18 mouse cellular contexts compared by ENCODE assay signal in genomic region chr13:40361288-40361687, GRCm38 (mm10). TPM values are rescaled to one million over a fixed set of nuclear protein-coding genes. Genes with fewer than 3 reads are reported as not detected.
DNase-seq lines count a peak whose midpoint lies in the region; ATAC-seq and TF ChIP-seq lines count a peak whose summit lies in the region.
"Had no signal": no experiment of that assay in that cellular context is flagged by ENCODE, and none has a peak within 500 bp of the region (broad histone marks: within the 10 kb centered on the region; RNA-seq: fewer than 3 reads in every experiment).

Gene Ofcc1 (minus strand): TSS chr13:40361450.

- no peak within 1 kb of the TSS for H3K27ac ChIP-seq in heart, adult 2 months
- H3K27ac ChIP-seq in lung, postnatal 0 days (ENCODE audit: low read length): no peak within 1 kb of the TSS
- H3K27ac ChIP-seq: embryonic facial prominence, embryonic 13.5 days; forebrain, embryonic 13.5 days; midbrain, embryonic 10.5 days had no signal

- no peak within 1 kb of the TSS for H3K4me2 ChIP-seq in lung, postnatal 0 days (replicated peaks; ENCODE audit: low read depth, low read length)
- H3K4me2 ChIP-seq: embryonic facial prominence, embryonic 13.5 days; forebrain, embryonic 13.5 days had no signal

- no peak for TF ChIP-seq EP300 in heart, adult 2 months (IDR thresholded peaks at IDR 0.05; ENCODE audit: insufficient read depth, low read depth, low read length)
- TF ChIP-seq EP300 in lung, postnatal 0 days (IDR thresholded peaks at IDR 0.05): no peak

- H3K4me3 ChIP-seq in heart, adult 2 months: no peak within 1 kb of the TSS
- no peak within 1 kb of the TSS for H3K4me3 ChIP-seq in lung, postnatal 0 days (ENCODE audit: low read depth, low read length)
- H3K4me3 ChIP-seq: embryonic facial prominence, embryonic 13.5 days; forebrain, embryonic 13.5 days; midbrain, embryonic 10.5 days had no signal

- no peaks in the 10 kb centered on the region for H3K27me3 ChIP-seq in heart, adult 2 months (ENCODE audit: control insufficient read depth, insufficient read depth, low read length)
- no peaks in the 10 kb centered on the region for H3K27me3 ChIP-seq in lung, postnatal 0 days (replicated peaks; ENCODE audit: insufficient read depth, low read length)
- H3K27me3 ChIP-seq: embryonic facial prominence, embryonic 13.5 days; forebrain, embryonic 13.5 days had no signal

- DNase-seq in cerebellum, adult 18-20 months: peak; percentile 4 to 13
- no peak for DNase-seq in cerebellum, adult 9-10 months
- peak; percentile 20 to 32 for DNase-seq in heart, postnatal 14 days
- no peak for DNase-seq in heart, adult 2 months
- DNase-seq in lung, postnatal 0 days (ENCODE audit: low spot score): peak; percentile 24
- no peak for DNase-seq in lung, adult 18-20 months
- peak; percentile 19 for DNase-seq in lung, postnatal 36 days
- no peak for DNase-seq in ovary, postnatal 36 days (ENCODE audit: low spot score)
- DNase-seq: thymus, adult 2 months had no signal

- intact Hi-C loops in heart, postnatal 14 days (cut with DNase I): no loop called here
- intact Hi-C loops in heart, adult 2 months (cut with DNase I): no loop called here

- ATAC-seq in lung, postnatal 0 days: no peak
- ATAC-seq: forebrain, embryonic 13.5 days had no signal

- H3K9me3 ChIP-seq in lung, postnatal 0 days (ENCODE audit: low read length): no peaks in the 10 kb centered on the region
- H3K9me3 ChIP-seq: embryonic facial prominence, embryonic 13.5 days; forebrain, embryonic 13.5 days; midbrain, embryonic 10.5 days had no signal

- TF ChIP-seq POLR2A in heart, adult 2 months (IDR thresholded peaks at IDR 0.05; ENCODE audit: insufficient read depth, low read depth, low read length): no peak

- no peaks in the 10 kb centered on the region for H3K36me3 ChIP-seq in heart, adult 2 months (ENCODE audit: control insufficient read depth, insufficient read depth, low read length)
- H3K36me3 ChIP-seq in lung, postnatal 0 days (ENCODE audit: insufficient read depth, low read length): no peaks in the 10 kb centered on the region
- H3K36me3 ChIP-seq: embryonic facial prominence, embryonic 13.5 days; midbrain, embryonic 10.5 days had no signal

- no peaks in the 10 kb centered on the region for H3K79me2 ChIP-seq in heart, adult 2 months (replicated peaks; ENCODE audit: control insufficient read depth, insufficient read depth, low read length)

- TF ChIP-seq CTCF in heart, adult 2 months (IDR thresholded peaks at IDR 0.05): no peak
- TF ChIP-seq CTCF in lung, postnatal 0 days (IDR thresholded peaks at IDR 0.05): no peak

- 22% methylated on average over 3 of the region's 3 CpGs for WGBS in heart, adult 2 months
- 21% methylated on average over 3 of the region's 3 CpGs for WGBS in lung, postnatal 0 days

- H3K4me1 ChIP-seq in heart, adult 2 months (ENCODE audit: control insufficient read depth, insufficient read depth, low read length): no peaks in the 10 kb centered on the region
- no peaks in the 10 kb centered on the region for H3K4me1 ChIP-seq in lung, postnatal 0 days (ENCODE audit: insufficient read depth, low read depth, low read length)
- H3K4me1 ChIP-seq: embryonic facial prominence, embryonic 13.5 days; forebrain, embryonic 13.5 days had no signal

- no peak within 1 kb of the TSS for H3K9ac ChIP-seq in heart, adult 2 months (ENCODE audit: low read depth, low read length)
- no peak within 1 kb of the TSS for H3K9ac ChIP-seq in lung, postnatal 0 days (replicated peaks; ENCODE audit: low read depth)
- H3K9ac ChIP-seq: embryonic facial prominence, embryonic 13.5 days; forebrain, embryonic 13.5 days had no signal

RNA-seq across cellular contexts. Expression of gene Ofcc1, which starts in this region (rescaled TPM):
- total RNA-seq in heart, postnatal 14 days (2021): not detected
- under 1 TPM in 1 of 2 experiments, not detected in 1; 0.11 TPM for total RNA-seq in heart, adult 2 months (2021)
- not detected in 2 replicates for polyA plus RNA-seq in heart, adult 2 months (2012; rRNA removed)
- not detected in 2 replicates for polyA plus RNA-seq in lung, postnatal 0 days (2015; fragmentation: Nextera tagmentation; extraction: Ambion mirVana)
- total RNA-seq: adrenal gland, adult 18-20 months; left cerebral cortex, postnatal 10 days had no signal
- polyA plus RNA-seq: C2C12; forebrain, embryonic 13.5 days; hindbrain, embryonic 11.5 days; liver, embryonic 16.5 days; midbrain, embryonic 10.5 days; spleen, adult 2 months; thymus, adult 2 months had no signal

Comparison
In these comparisons a context has a peak if more than half of its experiments do, and no peak if none do; other contexts are left out.
1. DNase-seq: peak in cerebellum, adult 18-20 months (2 of 2) and lung, postnatal 36 days (single experiment); none in cerebellum, adult 9-10 months (single experiment), heart, adult 2 months (0 of 2), lung, adult 18-20 months (0 of 2) and ovary, postnatal 36 days (single experiment).
2. Peak in DNase-seq in heart, postnatal 14 days; RNA of the gene not detected or under 1 TPM.
3. Peak in DNase-seq in lung, postnatal 0 days; RNA of the gene not detected or under 1 TPM.